Mouse (Mus musculus) G1E (cell line): ENCODE data around the gene Col6a5.

Experiments used
- CTCF ChIP-seq: IDR thresholded peaks from 2 replicates; pipeline ENCODE4 v1.5.1; 2012; ENCODE audit warnings: low read depth, low read length, inconsistent platforms, mixed read lengths
- GATA1 ChIP-seq: IDR thresholded peaks from 2 replicates; pipeline ENCODE4 v1.6.1; 2012; ENCODE audit warnings: borderline replicate concordance, low read length, inconsistent platforms, mixed read lengths
- GATA2 ChIP-seq: IDR thresholded peaks from 2 replicates; pipeline ENCODE4 v1.6.1; 2012; ENCODE audit warnings: low read depth, low read length, inconsistent platforms, borderline replicate concordance

GRCm38 (mm10) chr9:105990099-105990498, 29.7 kb upstream of the Col6a5 start:
- TF ChIP-seq CTCF, result no peak
- TF ChIP-seq GATA1, result no peak
- no peak for TF ChIP-seq GATA2
